Mouse (Mus musculus) embryonic facial prominence, embryonic 11.5 days (tissue): Measurements from ENCODE around the gene Cdk13. TPM values are rescaled to one million over a fixed set of nuclear protein-coding genes. Genes with fewer than 3 reads are reported as not detected.

Experiments
- ATAC-seq: fragments of 200-750 bp; cut with Nextera tagmentation; replicated peaks from 2 replicates; pipeline ENCODE4 v1.8.0; 2017; ENCODE audit warnings: low read depth; ENCODE audit not compliant: insufficient number of reproducible peaks, low FRiP score, low TSS enrichment
- DNase-seq: peaks from one replicate; pipeline ENCODE4 v3.0.0-alpha.2; 2015; ENCODE audit warnings: low spot score
- H3K27ac ChIP-seq: fragments of 300-500 bp; sonication (generic); replicated peaks from 2 replicates; pipeline ENCODE4 v1.5.1; 2014; ENCODE audit warnings: mild to moderate bottlenecking, low read depth, low read length, control low read depth
- H3K27me3 ChIP-seq: fragments of 300-500 bp; sonication (generic); 2 replicates; pipeline ENCODE4 v1.6.1; 2014; ENCODE audit warnings: mild to moderate bottlenecking, low read length, moderate library complexity, mixed read lengths; ENCODE audit not compliant: control insufficient read depth, insufficient read depth
- H3K36me3 ChIP-seq: fragments of 300-500 bp; sonication (generic); replicated peaks from 2 replicates; pipeline ENCODE4 v1.6.1; 2014; ENCODE audit warnings: low read depth, mild to moderate bottlenecking, low read length, moderate library complexity, mixed read lengths; ENCODE audit not compliant: control insufficient read depth, insufficient read depth
- H3K4me1 ChIP-seq: fragments of 300-500 bp; sonication (generic); 2 replicates; pipeline ENCODE4 v1.6.1; 2014; ENCODE audit warnings: low read length, mixed read lengths; ENCODE audit not compliant: control insufficient read depth, insufficient read depth
- H3K4me2 ChIP-seq: fragments of 300-500 bp; sonication (generic); 2 replicates; pipeline ENCODE4 v1.6.1; 2014; ENCODE audit warnings: low read depth, mild to moderate bottlenecking, control low read depth, low read length, moderate library complexity
- H3K4me3 ChIP-seq: fragments of 300-500 bp; sonication (generic); 2 replicates; pipeline ENCODE4 v1.5.1; 2014; ENCODE audit warnings: low read depth, low read length, control low read depth
- H3K9ac ChIP-seq: fragments of 300-500 bp; sonication (generic); replicated peaks from 2 replicates; pipeline ENCODE4 v1.6.1; 2014; ENCODE audit warnings: mild to moderate bottlenecking, control low read depth, low read length
- H3K9me3 ChIP-seq: fragments of 300-500 bp; sonication (generic); replicated peaks from 2 replicates; pipeline ENCODE4 v1.6.1; 2016; ENCODE audit warnings: mild to moderate bottlenecking, low read length, inconsistent platforms, mixed read lengths; ENCODE audit not compliant: control insufficient read depth
- WGBS: fragments of 180-500 bp; shearing (Covaris S2); extraction: QIAGEN DNeasy Blood & Tissue Kit; methylation state at CpG from one replicate; pipeline ENCODE4 v1.1.7; 2014; 5-methylcytosine and 5-hydroxymethylcytosine counted together
- polyA plus RNA-seq: library from polyadenylated mRNA; unstranded; fragments of >200 nt; fragmentation: Nextera tagmentation; extraction: Ambion mirVana; gene quantifications from 2 replicates; pipeline ENCODE4 v1.2.1, GENCODE M21; 2014

The Cdk13 gene
- polyA plus RNA-seq, 1 experiment from 2014 or later: 20.7 TPM

DNA sequence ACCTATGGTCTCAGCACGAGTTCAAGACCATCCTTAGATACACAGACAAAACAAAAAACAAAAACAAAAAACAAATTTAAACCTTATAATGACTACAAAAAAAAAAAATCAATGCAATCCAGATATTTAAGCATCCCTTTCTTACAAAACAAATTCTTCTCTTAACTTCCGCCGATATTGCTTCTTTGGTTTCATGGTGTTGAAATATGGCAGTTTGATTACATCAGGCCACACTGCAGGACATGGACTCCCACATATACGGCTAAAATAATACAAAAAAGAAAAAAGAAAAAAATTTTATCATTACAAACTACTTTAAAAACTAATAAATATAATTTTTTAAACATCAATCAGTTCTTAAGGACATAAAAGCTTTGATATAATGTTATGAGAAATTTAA is 77.0 kb downstream of the Cdk13 start:
- Histone ChIP-seq H3K27me3 (no peaks in the 10 kb centered on the region), H3K9ac (no peak overlapping the region), H3K4me3 (no peak overlapping the region), H3K4me2 (no peak overlapping the region), H3K4me1 (no peaks in the 10 kb centered on the region), H3K27ac (no peak overlapping the region), H3K36me3 (no peaks in the 10 kb centered on the region; the same call in 1 of the 2 replicates), H3K9me3 (no peaks in the 10 kb centered on the region)
- WGBS: 93% methylated on average over 4 of the region's 4 CpGs
- DNase-seq (no peak), ATAC-seq (no peak)

DNA sequence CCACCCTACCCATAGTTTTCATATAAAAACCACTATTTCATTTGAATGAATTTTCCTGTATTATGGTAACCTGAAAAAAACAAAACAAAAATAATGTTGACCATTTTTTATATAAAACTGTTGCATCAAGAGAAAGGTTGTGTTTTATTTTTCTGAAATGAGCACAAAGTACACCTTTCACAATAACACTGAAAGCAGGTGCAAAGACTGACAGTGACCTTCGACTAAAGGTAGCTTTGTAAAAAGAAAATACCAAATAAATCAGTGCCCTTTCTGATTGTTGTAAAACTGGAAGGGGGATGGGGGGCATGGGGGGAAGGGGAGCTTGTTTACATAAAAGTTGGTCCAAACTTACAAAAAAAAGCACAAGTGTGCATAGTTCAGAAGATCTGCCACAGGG is 87.5 kb downstream of the Cdk13 start:
- ATAC-seq: no peak
- DNase-seq: no peak
- Histone ChIP-seq H3K27ac (no peak overlapping the region), H3K4me1 (no peaks in the 10 kb centered on the region), H3K9me3 (no peaks in the 10 kb centered on the region), H3K9ac (no peak overlapping the region), H3K36me3 (no peaks in the 10 kb centered on the region), H3K27me3 (no peaks in the 10 kb centered on the region), H3K4me3 (no peak overlapping the region), H3K4me2 (no peak overlapping the region)
- 90% methylated on average over 1 of the region's 1 CpGs for WGBS

DNA sequence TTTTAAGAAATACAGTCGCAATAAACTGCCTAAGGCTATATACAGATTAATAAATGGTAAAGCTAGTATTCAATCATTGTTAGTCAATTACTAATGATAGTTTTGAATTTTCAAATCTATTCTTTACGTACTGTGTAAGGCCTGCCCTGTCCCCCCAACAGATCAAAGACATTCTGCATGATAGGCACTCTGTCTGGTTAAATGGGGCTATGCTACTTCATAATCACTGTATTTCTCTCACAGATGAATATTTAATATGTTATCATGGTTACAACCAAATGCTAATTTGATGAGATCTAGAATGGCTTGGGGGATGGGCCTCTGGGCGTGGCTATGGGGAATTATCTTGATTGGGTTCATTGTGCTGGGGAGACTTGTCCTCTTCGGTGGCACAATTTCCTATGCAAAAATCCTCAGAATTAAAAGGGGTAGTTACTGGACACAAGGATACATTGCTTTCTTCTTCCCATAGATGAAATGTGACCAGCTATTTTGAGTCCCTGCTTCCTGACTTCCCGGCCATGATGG is 96.0 kb downstream of the Cdk13 start:
- Histone ChIP-seq H3K27me3 (no peaks in the 10 kb centered on the region), H3K4me3 (no peak overlapping the region), H3K9ac (no peak overlapping the region), H3K4me2 (no peak overlapping the region), H3K36me3 (no peaks in the 10 kb centered on the region), H3K27ac (no peak overlapping the region), H3K4me1 (no peaks in the 10 kb centered on the region), H3K9me3 (no peaks in the 10 kb centered on the region)
- ATAC-seq (no peak), DNase-seq (no peak)
- 84% methylated on average over 5 of the region's 5 CpGs for WGBS

DNA sequence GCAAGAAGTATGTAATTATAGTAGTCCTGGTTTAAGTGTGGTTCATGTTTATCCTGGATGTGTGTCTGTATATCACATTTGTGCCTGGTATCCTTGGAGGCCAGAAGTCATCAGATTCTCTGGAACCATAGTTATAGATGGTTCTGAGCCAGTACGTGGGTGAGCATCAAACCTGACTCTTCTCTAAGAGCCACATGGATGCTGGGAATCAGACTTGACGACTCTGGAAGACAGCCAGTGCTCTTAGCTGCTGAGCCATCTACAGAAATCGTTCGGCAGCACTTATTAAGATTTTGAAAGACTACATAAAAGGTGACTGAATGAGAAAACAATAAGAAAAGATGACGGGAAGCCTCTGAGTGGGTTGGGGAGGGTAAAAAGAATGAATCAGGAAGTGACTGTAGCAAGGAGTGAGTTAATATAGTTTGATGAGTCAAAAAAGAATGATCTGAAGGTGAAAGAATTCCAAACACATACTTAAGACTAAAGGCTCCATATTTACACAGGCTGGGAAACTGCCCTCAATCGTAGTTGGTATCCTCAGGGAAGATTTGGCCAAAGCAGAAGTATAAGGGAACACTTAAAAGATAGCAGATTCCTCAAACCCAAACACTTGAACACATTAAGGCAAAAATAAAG is 99.6 kb downstream of the Cdk13 start:
- Histone ChIP-seq H3K4me2 (no peak overlapping the region), H3K9ac (no peak overlapping the region), H3K36me3 (no peaks in the 10 kb centered on the region), H3K4me3 (no peak overlapping the region), H3K27ac (no peak overlapping the region), H3K9me3 (no peaks in the 10 kb centered on the region), H3K4me1 (no peaks in the 10 kb centered on the region), H3K27me3 (no peaks in the 10 kb centered on the region)
- no peak for DNase-seq
- WGBS: 89% methylated on average over 6 of the region's 6 CpGs
- ATAC-seq: no peak

DNA sequence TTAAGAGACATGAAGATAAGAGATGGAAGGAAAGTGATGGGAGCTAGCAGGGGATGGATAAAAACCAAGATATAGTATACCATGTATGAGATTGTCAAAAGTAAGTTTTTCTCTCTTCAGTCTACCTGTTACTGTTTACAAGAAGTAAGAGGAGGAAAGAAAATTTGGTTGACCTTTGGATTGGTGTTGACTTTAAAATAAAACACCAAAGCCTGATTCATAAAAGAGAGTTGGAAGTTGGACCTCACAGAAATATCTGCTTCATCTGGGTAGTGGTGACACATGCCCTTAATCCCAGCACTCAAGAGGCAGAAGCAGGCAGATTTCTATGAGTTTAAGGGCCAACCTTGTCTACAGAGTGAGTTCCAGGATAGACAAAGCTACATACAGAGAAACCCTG is 102.6 kb downstream of the Cdk13 start:
- H3K27me3 ChIP-seq: no peaks in the 10 kb centered on the region
- DNase-seq (no peak), ATAC-seq (no peak)
- no peak overlapping the region for H3K4me2 ChIP-seq
- no peak overlapping the region for H3K4me3 ChIP-seq
- H3K4me1 ChIP-seq: no peaks in the 10 kb centered on the region
- H3K9me3 ChIP-seq: no peaks in the 10 kb centered on the region
- no peak overlapping the region for H3K9ac ChIP-seq
- H3K27ac ChIP-seq: no peak overlapping the region
- H3K36me3 ChIP-seq: no peaks in the 10 kb centered on the region

DNA sequence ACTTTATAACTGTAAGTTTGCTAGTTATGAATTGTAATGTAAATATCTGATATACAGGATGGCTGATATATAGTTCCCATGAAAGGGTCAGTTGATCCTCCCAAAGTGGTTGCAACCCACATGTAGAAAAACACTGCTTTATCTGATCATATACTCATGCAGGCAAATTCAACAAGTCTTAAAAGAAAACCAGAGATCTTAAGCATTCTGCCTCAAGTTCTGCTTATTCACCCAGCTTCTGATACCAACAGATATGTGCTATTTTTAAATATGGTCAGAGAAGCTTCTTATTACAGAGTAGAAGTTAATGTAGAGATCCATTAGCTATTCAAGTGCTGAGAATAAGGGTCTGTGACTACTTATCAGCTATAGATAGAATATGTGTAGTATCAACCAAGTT is 103.6 kb downstream of the Cdk13 start:
- ATAC-seq: no peak
- H3K4me3 ChIP-seq: no peak overlapping the region
- no peak for DNase-seq
- no peak overlapping the region for H3K4me2 ChIP-seq
- H3K9ac ChIP-seq: no peak overlapping the region
- H3K27ac ChIP-seq: no peak overlapping the region
- no peaks in the 10 kb centered on the region for H3K4me1 ChIP-seq
- no peaks in the 10 kb centered on the region for H3K36me3 ChIP-seq
- H3K27me3 ChIP-seq: no peaks in the 10 kb centered on the region
- no peaks in the 10 kb centered on the region for H3K9me3 ChIP-seq

DNA sequence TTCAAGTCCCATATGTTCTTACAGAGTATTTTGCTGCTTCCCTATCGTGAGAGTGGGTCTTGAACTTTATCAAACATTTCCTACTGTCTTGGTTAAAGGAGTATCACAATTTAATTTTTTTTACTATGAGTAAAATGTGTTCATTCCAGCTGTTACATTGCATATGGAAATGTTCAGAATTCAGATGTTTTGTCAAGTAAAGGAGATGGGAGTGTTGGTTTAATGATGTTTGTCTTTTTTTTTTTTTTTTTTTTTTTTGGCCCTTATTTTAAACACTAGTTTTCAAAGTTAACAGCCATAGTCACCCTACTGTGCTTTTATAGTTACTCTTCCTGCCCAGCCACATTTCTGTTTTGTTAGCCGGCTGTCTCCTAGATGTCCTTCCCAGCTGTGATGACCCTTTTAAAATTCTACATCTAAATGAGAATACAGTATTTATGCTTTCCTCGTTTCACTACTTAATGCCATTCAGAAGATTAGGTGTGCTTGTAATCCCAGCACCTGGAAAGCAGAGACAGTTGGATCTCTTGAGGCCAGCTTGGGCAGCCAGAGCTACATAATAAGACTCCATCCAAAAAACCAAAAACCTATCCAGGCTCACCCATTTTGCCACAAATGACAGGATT is 104.7 kb downstream of the Cdk13 start:
- Histone ChIP-seq H3K27me3 (no peaks in the 10 kb centered on the region), H3K4me3 (no peak overlapping the region), H3K4me2 (no peak overlapping the region), H3K36me3 (no peaks in the 10 kb centered on the region), H3K27ac (no peak overlapping the region), H3K9me3 (no peaks in the 10 kb centered on the region), H3K9ac (no peak overlapping the region), H3K4me1 (no peaks in the 10 kb centered on the region)
- 86% methylated on average over 3 of the region's 3 CpGs for WGBS
- ATAC-seq (no peak), DNase-seq (no peak)

DNA sequence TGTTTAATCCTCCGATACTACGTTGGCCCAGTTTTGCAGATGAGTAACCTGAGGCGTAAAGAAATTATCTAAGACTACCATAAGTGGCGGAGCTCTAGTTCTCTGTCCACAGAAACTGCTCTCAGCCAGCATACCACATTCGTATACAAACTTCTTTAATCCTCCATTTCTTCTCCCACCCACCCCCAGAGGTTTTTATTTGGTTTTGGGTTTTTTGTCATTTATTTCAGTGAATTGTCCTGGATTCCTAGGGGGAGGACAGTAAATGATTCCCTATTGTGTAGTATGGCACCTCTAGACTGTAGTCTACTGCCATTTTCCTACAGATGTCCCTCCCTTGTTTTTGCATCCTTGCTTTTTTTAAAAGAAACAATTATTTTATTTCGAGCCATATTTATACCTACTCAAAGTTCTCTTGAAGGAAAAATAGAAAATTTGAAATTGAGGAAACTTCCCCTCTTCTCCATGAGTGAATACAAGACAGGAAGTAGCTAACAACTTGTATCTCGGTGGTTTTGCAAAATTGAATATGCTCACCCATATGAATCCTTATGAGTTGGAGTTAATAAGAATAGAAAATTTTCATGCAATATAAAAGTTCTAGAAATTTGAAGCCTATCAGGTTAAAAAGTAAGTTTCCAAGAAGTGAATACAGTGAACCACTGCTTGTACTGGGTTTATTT is 108.9 kb downstream of the Cdk13 start:
- no peak overlapping the region for H3K27ac ChIP-seq
- peak overlapping the region; percentile 85 for H3K9ac ChIP-seq
- peak overlapping the region; percentile 84 for H3K4me3 ChIP-seq
- ATAC-seq (no peak), DNase-seq (peak; percentile 12)
- no peaks in the 10 kb centered on the region for H3K9me3 ChIP-seq
- H3K4me2 ChIP-seq: peak overlapping the region; percentile 56
- H3K4me1 ChIP-seq: no peaks in the 10 kb centered on the region
- WGBS: 14% methylated on average over 7 of the region's 7 CpGs
- H3K27me3 ChIP-seq: no peaks in the 10 kb centered on the region
- H3K36me3 ChIP-seq: no peaks in the 10 kb centered on the region
